Mouse (Mus musculus): ENCODE data around the gene Unk. TPM values are rescaled to one million over a fixed set of nuclear protein-coding genes. Genes with fewer than 3 reads are reported as not detected.

The Unk gene
- 10 to 100 TPM; 23.9 to 28.1 TPM for total RNA-seq (2021)
- long read RNA-seq, partial matches to known transcripts, result 22 of 31 reads
- long read RNA-seq, other reads (novel, unspliced or antisense), result 5 of 31 reads

GRCm38 (mm10) chr11:116030088-116030897 is at the start of gene Unk:
Gene Unk, plus strand, starts transcription at chr11:116030322.
- peak; percentile 96 to 98 for DNase-seq (ENCODE audit: low spot score in 2 of 2)

GRCm38 (mm10) chr11:115982472-115982871 is 47.6 kb upstream of the Unk start:
- DNase-seq (ENCODE audit: low spot score in 2 of 2), result no peak

- DNase-seq (ENCODE audit: low spot score in 2 of 2), result no peak
Measured at GRCm38 (mm10) chr11:115983291-115983690, 46.8 kb upstream of the Unk start.

- no peak for DNase-seq (ENCODE audit: low spot score in 2 of 2)
Measured at GRCm38 (mm10) chr11:115989686-115990085, 40.4 kb upstream of the Unk start.

- no peak for DNase-seq (ENCODE audit: low spot score in 2 of 2)
Measured at GRCm38 (mm10) chr11:115992098-115992497, 38.0 kb upstream of the Unk start.

GRCm38 (mm10) chr11:115995256-115995655 is 34.9 kb upstream of the Unk start:
- DNase-seq (ENCODE audit: low spot score in 2 of 2), result no peak

- DNase-seq (ENCODE audit: low spot score in 2 of 2), result no peak
Measured at GRCm38 (mm10) chr11:115997047-115997446, 33.1 kb upstream of the Unk start.

GRCm38 (mm10) chr11:115997662-115998061 is 32.5 kb upstream of the Unk start:
- no peak for DNase-seq (ENCODE audit: low spot score in 2 of 2)

GRCm38 (mm10) chr11:115999027-115999426 is 31.1 kb upstream of the Unk start:
- DNase-seq (ENCODE audit: low spot score in 2 of 2), result no peak

GRCm38 (mm10) chr11:115999538-116000143 is 30.5 kb upstream of the Unk start:
- DNase-seq (ENCODE audit: low spot score in 2 of 2), result peak; percentile 79 to 86

- no peak for DNase-seq (ENCODE audit: low spot score in 2 of 2)
Measured at GRCm38 (mm10) chr11:116000607-116001006, 29.5 kb upstream of the Unk start.

GRCm38 (mm10) chr11:116001725-116002124 is 28.4 kb upstream of the Unk start:
- no peak for DNase-seq (ENCODE audit: low spot score in 2 of 2)

- DNase-seq (ENCODE audit: low spot score in 2 of 2), result no peak
Measured at GRCm38 (mm10) chr11:116002894-116003293, 27.2 kb upstream of the Unk start.

- no peak for DNase-seq (ENCODE audit: low spot score in 2 of 2)
Measured at GRCm38 (mm10) chr11:116004186-116004823, 25.8 kb upstream of the Unk start.

GRCm38 (mm10) chr11:116004840-116005700 is 25.1 kb upstream of the Unk start:
- peak; percentile 64 to 80 for DNase-seq (ENCODE audit: low spot score in 2 of 2)

GRCm38 (mm10) chr11:116005701-116006419 is 24.3 kb upstream of the Unk start:
- DNase-seq (ENCODE audit: low spot score in 2 of 2), result no peak

- no peak for DNase-seq (ENCODE audit: low spot score in 2 of 2)
Measured at GRCm38 (mm10) chr11:116007095-116007850, 22.8 kb upstream of the Unk start.

GRCm38 (mm10) chr11:116008411-116008810 is 21.7 kb upstream of the Unk start:
- no peak for DNase-seq (ENCODE audit: low spot score in 2 of 2)

GRCm38 (mm10) chr11:116008832-116009375 is 21.2 kb upstream of the Unk start:
- DNase-seq (ENCODE audit: low spot score in 2 of 2), result no peak
